Mouse (Mus musculus): ENCODE measurements around the gene Eras.
"Not testable (repeated sequence)": the region's sequence is repeated elsewhere in the genome, so short reads cannot be mapped to it uniquely, and the experiment has no call there.

Gene Eras

GRCm38 (mm10) chrX:7910473-7910872, 17.9 kb downstream of the Eras start:
- no peak for DNase-seq (ENCODE audit: extremely low spot score, low spot score)

- DNase-seq (ENCODE audit: extremely low spot score, low spot score) = not testable (repeated sequence)
Measured at GRCm38 (mm10) chrX:7909242-7909641, 19.2 kb downstream of the Eras start, which contains the start of gene Gm10490. Gene Gm10490 (plus strand): TSS chrX:7909542.

- no peak for DNase-seq (ENCODE audit: extremely low spot score, low spot score)
Measured at GRCm38 (mm10) chrX:7907735-7908134, 20.7 kb downstream of the Eras start, which contains the start of gene Gm10491. Gene Gm10491 (minus strand): TSS chrX:7907835.

GRCm38 (mm10) chrX:7904441-7904840, 24.0 kb downstream of the Eras start:
- no peak for DNase-seq (ENCODE audit: extremely low spot score, low spot score)

- peak; percentile 79 for DNase-seq (ENCODE audit: extremely low spot score, low spot score)
Measured at GRCm38 (mm10) chrX:7898880-7899874, 29.2 kb downstream of the Eras start, which contains the start of the genes Pqbp1 and Timm17b. Gene Pqbp1 (minus strand): TSS chrX:7899269. Gene Timm17b (plus strand): TSS chrX:7899357.

- no peak for DNase-seq (ENCODE audit: extremely low spot score, low spot score)
Measured at GRCm38 (mm10) chrX:7898211-7898610, 30.2 kb downstream of the Eras start.

- DNase-seq (ENCODE audit: extremely low spot score, low spot score) = peak; percentile 65
Measured at GRCm38 (mm10) chrX:7883841-7884567, 44.4 kb downstream of the Eras start, which contains the start of gene Slc35a2. Gene Slc35a2 (plus strand): TSS chrX:7884028.

- DNase-seq (ENCODE audit: extremely low spot score, low spot score) = peak; percentile 55
Measured at GRCm38 (mm10) chrX:7879819-7880218, 48.6 kb downstream of the Eras start.

- DNase-seq (ENCODE audit: extremely low spot score, low spot score) = no peak
Measured at GRCm38 (mm10) chrX:7878495-7878894, 49.9 kb downstream of the Eras start.

GRCm38 (mm10) chrX:7878007-7878419, 50.4 kb downstream of the Eras start, which contains the start of gene Pim2:
Gene Pim2 (plus strand): TSS chrX:7878262.
- DNase-seq (ENCODE audit: extremely low spot score, low spot score) = peak; percentile 60

All from neural tube, embryonic 10.5 days (tissue).